Mouse (Mus musculus) kidney, postnatal 10 days (tissue): ENCODE measurements around the gene Sacm1l.

Source experiments
- DNase-seq: peaks from one replicate; pipeline ENCODE4 v3.0.0; 2021; ENCODE audit warnings: mixed read lengths

Sacm1l gene

GRCm38 (mm10) chr9:123529392-123530157 lies at the start of gene Sacm1l:
TSS of gene Sacm1l (plus strand) at chr9:123529759.
- peak; percentile 100 for DNase-seq

- DNase-seq = no peak
Measured at GRCm38 (mm10) chr9:123479876-123480252, 49.7 kb upstream of the Sacm1l start.

GRCm38 (mm10) chr9:123480253-123480921 lies 49.2 kb upstream of the Sacm1l start:
- DNase-seq = peak; percentile 34

- DNase-seq = no peak
Measured at GRCm38 (mm10) chr9:123481136-123481535, 48.4 kb upstream of the Sacm1l start.

- DNase-seq = no peak
Measured at GRCm38 (mm10) chr9:123483598-123483997, 46.0 kb upstream of the Sacm1l start.

- no peak for DNase-seq
Measured at GRCm38 (mm10) chr9:123484830-123485229, 44.7 kb upstream of the Sacm1l start.

GRCm38 (mm10) chr9:123485561-123485960 lies 44.0 kb upstream of the Sacm1l start:
- no peak for DNase-seq

GRCm38 (mm10) chr9:123486635-123487034 lies 42.9 kb upstream of the Sacm1l start:
- no peak for DNase-seq

GRCm38 (mm10) chr9:123489073-123489472 lies 40.5 kb upstream of the Sacm1l start:
- DNase-seq = no peak

GRCm38 (mm10) chr9:123489727-123490343 lies 39.7 kb upstream of the Sacm1l start:
- DNase-seq = no peak

- DNase-seq = no peak
Measured at GRCm38 (mm10) chr9:123490930-123491329, 38.6 kb upstream of the Sacm1l start.

GRCm38 (mm10) chr9:123491917-123492585 lies 37.5 kb upstream of the Sacm1l start:
- DNase-seq = peak; percentile 73

- peak; percentile 50 for DNase-seq
Measured at GRCm38 (mm10) chr9:123496665-123497064, 32.9 kb upstream of the Sacm1l start.

GRCm38 (mm10) chr9:123497906-123498305 lies 31.7 kb upstream of the Sacm1l start:
- no peak for DNase-seq

- DNase-seq = no peak
Measured at GRCm38 (mm10) chr9:123500480-123500879, 29.1 kb upstream of the Sacm1l start.

GRCm38 (mm10) chr9:123503171-123503834 lies 26.3 kb upstream of the Sacm1l start:
- DNase-seq = no peak

GRCm38 (mm10) chr9:123504325-123504724 lies 25.2 kb upstream of the Sacm1l start:
- peak; percentile 76 for DNase-seq

- DNase-seq = peak; percentile 47
Measured at GRCm38 (mm10) chr9:123505598-123505997, 24.0 kb upstream of the Sacm1l start.

GRCm38 (mm10) chr9:123506270-123507146 lies 23.1 kb upstream of the Sacm1l start:
- no peak for DNase-seq

- DNase-seq = peak; percentile 32
Measured at GRCm38 (mm10) chr9:123507380-123507779, 22.2 kb upstream of the Sacm1l start.

- no peak for DNase-seq
Measured at GRCm38 (mm10) chr9:123508986-123509385, 20.6 kb upstream of the Sacm1l start.
